In the genomic region with DNA sequence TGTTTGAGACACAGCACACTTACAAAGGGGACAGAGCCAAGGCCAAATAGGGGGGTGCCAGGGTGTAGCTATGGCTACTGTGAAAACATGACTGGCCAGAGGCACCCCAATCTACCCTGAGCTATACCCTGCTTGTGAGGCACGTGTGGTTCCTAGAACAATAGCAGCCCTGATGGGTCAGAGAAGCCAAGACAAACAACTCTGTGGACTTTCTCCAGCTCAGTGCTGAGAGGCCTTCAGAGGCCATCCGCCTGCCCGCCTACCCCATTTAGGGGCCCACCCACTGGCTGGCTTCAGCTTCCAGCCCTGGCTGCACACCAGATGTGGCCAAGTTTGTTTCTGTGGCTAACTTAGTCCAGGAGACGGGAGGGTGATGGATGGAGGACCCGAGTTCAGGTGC, we compare ENCODE assay signal across 8 mouse cellular contexts. TPM values are rescaled to one million over a fixed set of nuclear protein-coding genes. Genes with fewer than 3 reads are reported as not detected.
DNase-seq lines count a peak whose midpoint lies in the region; ATAC-seq and TF ChIP-seq lines count a peak whose summit lies in the region.

No protein-coding gene starts in this region.

- no peak for TF ChIP-seq CTCF in lung, embryonic 14.5 days (IDR thresholded peaks at IDR 0.05; ENCODE audit: low read depth)

- H3K36me3 ChIP-seq in hindbrain, embryonic 13.5 days: peaks cover 92% of the 10 kb centered on the region
- peaks cover 58% of the 10 kb centered on the region for H3K36me3 ChIP-seq in lung, embryonic 14.5 days (ENCODE audit: insufficient read depth)

- no peak for ATAC-seq in hindbrain, embryonic 13.5 days (ENCODE audit: low FRiP score)
- peak; percentile 50 for ATAC-seq in lung, embryonic 14.5 days (ENCODE audit: insufficient read depth)
- no peak for ATAC-seq in granulocyte monocyte progenitor cell, adult 5-6 weeks (replicated peaks; ENCODE audit: poor library complexity, severe bottlenecking)

- H3K4me2 ChIP-seq in hindbrain, embryonic 13.5 days: no peak overlapping the region
- H3K4me2 ChIP-seq in lung, embryonic 14.5 days: no peak overlapping the region

- H3K9ac ChIP-seq in hindbrain, embryonic 13.5 days: no peak overlapping the region; the same call in 1 of the 2 replicates
- H3K9ac ChIP-seq in lung, embryonic 14.5 days: no peak overlapping the region

- H3K9me3 ChIP-seq in hindbrain, embryonic 13.5 days: no peaks in the 10 kb centered on the region
- H3K9me3 ChIP-seq in lung, embryonic 14.5 days (ENCODE audit: low read depth, low read length): no peaks in the 10 kb centered on the region

- peak; percentile 79 for DNase-seq in adrenal gland, adult 2 months
- DNase-seq in adrenal gland, postnatal 4 days (ENCODE audit: low spot score in 2 of 2): no peak
- DNase-seq in embryo, embryonic 10.5 days (ENCODE audit: low spot score): peak; percentile 42
- DNase-seq in lung, embryonic 14.5 days: peak; percentile 56
- DNase-seq in cerebellum, postnatal 14 days: no peak
- DNase-seq in left cerebral cortex, adult 11 months (ENCODE audit: low spot score): no peak

- peaks cover 19% of the 10 kb centered on the region for H3K4me1 ChIP-seq in hindbrain, embryonic 13.5 days (replicated peaks)
- H3K4me1 ChIP-seq in lung, embryonic 14.5 days (ENCODE audit: insufficient read depth): no peaks in the 10 kb centered on the region

- WGBS in hindbrain, embryonic 13.5 days: 41% methylated on average over 5 of the region's 5 CpGs
- 31% methylated on average over 5 of the region's 5 CpGs for WGBS in lung, embryonic 14.5 days

- no peak overlapping the region for H3K4me3 ChIP-seq in hindbrain, embryonic 13.5 days
- no peak overlapping the region for H3K4me3 ChIP-seq in lung, embryonic 14.5 days (ENCODE audit: low read depth, low read length)

- H3K27me3 ChIP-seq in hindbrain, embryonic 13.5 days: no peaks in the 10 kb centered on the region
- H3K27me3 ChIP-seq in lung, embryonic 14.5 days (ENCODE audit: insufficient read depth, low read length): no peaks in the 10 kb centered on the region

- H3K27ac ChIP-seq in hindbrain, embryonic 13.5 days: 0 out of 2 replicates have a peak overlapping the region, but pooled peaks have one; percentile 1
- H3K27ac ChIP-seq in lung, embryonic 14.5 days (ENCODE audit: low read depth): 0 out of 2 replicates have a peak overlapping the region, but pooled peaks have one; percentile 5

RNA-seq across cellular contexts. Expression of gene Slc6a6, which starts 52.6 kb away (rescaled TPM):
- 100 to 1,000 TPM; 466 to 626 TPM for total RNA-seq in adrenal gland, adult 2 months (2021)
- 570 and 815 TPM in 2 replicates for polyA plus RNA-seq in adrenal gland, adult 2 months (2012; rRNA removed)
- 100 to 1,000 TPM; 314 to 322 TPM for total RNA-seq in adrenal gland, postnatal 4 days (2021)
- 91.0 and 98.3 TPM in 2 replicates for polyA plus RNA-seq in hindbrain, embryonic 13.5 days (2015; fragmentation: Nextera tagmentation; extraction: Ambion mirVana)
- 47.6 and 50.7 TPM in 2 replicates for polyA plus RNA-seq in lung, embryonic 14.5 days (2014; fragmentation: Nextera tagmentation; extraction: Ambion mirVana)
- 42.8 and 42.9 TPM in 2 replicates for total RNA-seq in granulocyte monocyte progenitor cell, adult 5-6 weeks (2014; fragmentation: Nextera tagmentation)
- 18.9 and 30.2 TPM in 2 replicates for total RNA-seq in granulocyte monocyte progenitor cell, adult 5-6 weeks (2017)

Comparison
In these comparisons a context has a peak if more than half of its experiments do, and no peak if none do; other contexts are left out.
1. DNase-seq: peak in adrenal gland, adult 2 months (single experiment), embryo, embryonic 10.5 days (single experiment) and lung, embryonic 14.5 days (single experiment); none in adrenal gland, postnatal 4 days (0 of 2), cerebellum, postnatal 14 days (0 of 2) and left cerebral cortex, adult 11 months (single experiment).
2. RNA of gene Slc6a6, which starts 52.6 kb away (total RNA-seq): 466 to 626 TPM in adrenal gland, adult 2 months and 314 to 322 TPM in adrenal gland, postnatal 4 days; 18.9 to 42.9 TPM in granulocyte monocyte progenitor cell, adult 5-6 weeks; every median in the first group is over 4 times any median in the second.